Mouse (Mus musculus) ovary, postnatal 36 days (tissue): ENCODE measurements around the gene Aunip.

Experiments
- DNase-seq: peaks from one replicate; pipeline ENCODE4 v3.0.0; 2022; ENCODE audit warnings: low spot score, mixed read lengths

The Aunip gene

GRCm38 (mm10) chr4:134553631-134554030 is 42.8 kb downstream of the Aunip start:
- DNase-seq, result no peak

- peak; percentile 37 for DNase-seq
Observed at GRCm38 (mm10) chr4:134555956-134556580, 45.3 kb downstream of the Aunip start.

GRCm38 (mm10) chr4:134557626-134558249 is 46.9 kb downstream of the Aunip start:
- DNase-seq, result no peak

GRCm38 (mm10) chr4:134558570-134559113 is 47.8 kb downstream of the Aunip start:
- DNase-seq, result no peak

GRCm38 (mm10) chr4:134559154-134559553 is 48.4 kb downstream of the Aunip start:
- no peak for DNase-seq

- no peak for DNase-seq
Observed at GRCm38 (mm10) chr4:134560699-134561098, 49.9 kb downstream of the Aunip start.

- DNase-seq, result no peak
Observed at GRCm38 (mm10) chr4:134562014-134562413, 51.2 kb downstream of the Aunip start.

GRCm38 (mm10) chr4:134563624-134564023 is 52.8 kb downstream of the Aunip start:
- no peak for DNase-seq

- no peak for DNase-seq
Observed at GRCm38 (mm10) chr4:134564093-134564492, 53.3 kb downstream of the Aunip start.

GRCm38 (mm10) chr4:134567377-134568226 is 56.8 kb downstream of the Aunip start:
- no peak for DNase-seq

GRCm38 (mm10) chr4:134569205-134569604 is 58.4 kb downstream of the Aunip start:
- DNase-seq, result no peak

- no peak for DNase-seq
Observed at GRCm38 (mm10) chr4:134569831-134570230, 59.0 kb downstream of the Aunip start.

GRCm38 (mm10) chr4:134570704-134571451 is 60.1 kb downstream of the Aunip start:
- DNase-seq, result no peak

GRCm38 (mm10) chr4:134572449-134573300 is 61.9 kb downstream of the Aunip start:
- no peak for DNase-seq
